Mouse (Mus musculus) E14TG2a.4 (cell line): ENCODE measurements around the gene Focad.

Source experiments
- CTCF ChIP-seq: conservative IDR thresholded peaks from 2 replicates; pipeline ENCODE4 v1.5.1; 2014; ENCODE audit warnings: low read length
- NANOG ChIP-seq: IDR thresholded peaks from 2 replicates; pipeline ENCODE4 v1.6.1; 2014; ENCODE audit warnings: borderline replicate concordance, low read length, mixed read lengths
- POU5F1 ChIP-seq: IDR thresholded peaks from 2 replicates; pipeline ENCODE4 v1.6.1; 2014; ENCODE audit warnings: low read length, borderline replicate concordance

DNA sequence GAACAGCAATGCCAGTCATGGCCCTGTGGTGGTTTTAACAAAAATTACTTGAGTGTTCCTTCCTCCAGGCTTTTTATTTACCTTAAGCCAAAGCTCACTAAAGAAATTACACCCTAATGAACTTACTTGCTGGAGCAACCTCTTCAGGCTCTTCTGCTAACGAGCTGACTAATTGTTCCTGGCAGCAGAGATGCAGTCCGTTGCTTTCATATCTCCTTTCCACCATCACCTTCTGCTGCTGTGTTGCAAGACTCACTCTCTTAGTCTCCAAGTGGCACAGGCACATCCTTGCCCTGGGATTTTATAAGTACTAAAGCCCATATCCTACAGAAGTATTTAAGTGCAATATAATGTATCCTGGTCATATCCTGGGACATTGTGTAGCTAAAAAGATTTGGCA is 242.3 kb downstream of the Focad start:
- TF ChIP-seq CTCF (no peak), POU5F1 (no peak), NANOG (no peak)
